Mouse (Mus musculus): ENCODE measurements around the gene Ugt1a8. TPM values are rescaled to one million over a fixed set of nuclear protein-coding genes. Genes with fewer than 3 reads are reported as not detected.

The Ugt1a8 gene
- polyA plus RNA-seq, 1 experiment from 2014 or later, result not detected

- no peaks in the 10 kb centered on the region for H3K27me3 ChIP-seq
- H3K9me3 ChIP-seq (replicated peaks), result peaks cover 45% of the 10 kb centered on the region; the same call in 1 of the 2 replicates
- H3K4me2 ChIP-seq, result no peak overlapping the region
- H3K4me1 ChIP-seq (replicated peaks), result no peaks in the 10 kb centered on the region
- no peak overlapping the region for H3K9ac ChIP-seq
- no peak for ATAC-seq (ENCODE audit: insufficient read depth)
- H3K27ac ChIP-seq (replicated peaks), result no peak overlapping the region
- H3K4me3 ChIP-seq (replicated peaks), result no peak overlapping the region
- H3K36me3 ChIP-seq (replicated peaks), result no peaks in the 10 kb centered on the region
- 49% methylated on average over 7 of the region's 7 CpGs for whole genome bisulfite sequencing (ENCODE audit: insufficient replicate concordance)
Observed at GRCm38 (mm10) chr1:88231803-88232499, 144.3 kb downstream of the Ugt1a8 start.

GRCm38 (mm10) chr1:88232664-88233380, 145.2 kb downstream of the Ugt1a8 start:
- WGBS (ENCODE audit: insufficient replicate concordance), result 43% methylated on average over 3 of the region's 3 CpGs
- no peak overlapping the region for H3K4me2 ChIP-seq
- H3K27ac ChIP-seq (replicated peaks), result no peak overlapping the region
- no peak for ATAC-seq (ENCODE audit: insufficient read depth)
- H3K27me3 ChIP-seq, result no peaks in the 10 kb centered on the region
- H3K36me3 ChIP-seq (replicated peaks), result no peaks in the 10 kb centered on the region
- H3K4me3 ChIP-seq (replicated peaks), result no peak overlapping the region
- no peak overlapping the region for H3K9ac ChIP-seq
- peaks cover 42% of the 10 kb centered on the region for H3K9me3 ChIP-seq (replicated peaks)
- no peaks in the 10 kb centered on the region for H3K4me1 ChIP-seq (replicated peaks)

- H3K4me1 ChIP-seq (replicated peaks), result no peaks in the 10 kb centered on the region
- 50% methylated on average over 14 of the region's 14 CpGs for WGBS (ENCODE audit: insufficient replicate concordance)
- H3K9me3 ChIP-seq (replicated peaks), result peaks cover 50% of the 10 kb centered on the region
- no peaks in the 10 kb centered on the region for H3K36me3 ChIP-seq (replicated peaks)
- H3K4me3 ChIP-seq (replicated peaks), result no peak overlapping the region
- H3K4me2 ChIP-seq, result no peak overlapping the region
- no peak overlapping the region for H3K9ac ChIP-seq
- H3K27ac ChIP-seq (replicated peaks), result no peak overlapping the region
- no peak for ATAC-seq (ENCODE audit: insufficient read depth)
- H3K27me3 ChIP-seq, result no peaks in the 10 kb centered on the region
Observed at GRCm38 (mm10) chr1:88233421-88234247, 146.0 kb downstream of the Ugt1a8 start.

DNA sequence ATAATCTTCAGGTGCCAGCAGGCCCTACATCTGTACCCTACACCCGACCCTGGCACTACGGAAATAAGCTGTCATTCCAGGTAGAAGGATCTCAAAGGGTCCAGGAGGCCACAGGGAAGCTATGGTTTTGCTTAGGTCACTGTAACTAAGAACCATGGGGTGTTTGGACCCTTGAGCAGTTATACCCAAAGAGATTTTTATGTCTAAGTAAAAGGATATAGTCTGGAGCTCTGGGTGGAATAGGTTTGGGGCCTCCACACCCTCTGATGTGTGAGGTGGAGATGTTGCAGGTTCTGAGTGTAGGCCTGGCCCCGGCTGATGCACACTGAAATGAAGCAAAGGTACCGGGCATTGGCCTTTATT, 146.6 kb downstream of the Ugt1a8 start:
- WGBS (ENCODE audit: insufficient replicate concordance), result 45% methylated on average over 4 of the region's 4 CpGs
- H3K4me2 ChIP-seq, result no peak overlapping the region

GRCm38 (mm10) chr1:88234646-88235045, 147.0 kb downstream of the Ugt1a8 start:
- Histone ChIP-seq H3K4me2 (no peak overlapping the region), H3K9me3 (replicated peaks) (peaks cover 51% of the 10 kb centered on the region), H3K27ac (replicated peaks) (no peak overlapping the region), H3K4me1 (replicated peaks) (no peaks in the 10 kb centered on the region), H3K4me3 (replicated peaks) (no peak overlapping the region), H3K27me3 (no peaks in the 10 kb centered on the region), H3K9ac (no peak overlapping the region), H3K36me3 (replicated peaks) (no peaks in the 10 kb centered on the region)
- ATAC-seq (ENCODE audit: insufficient read depth), result no peak
- 32% methylated on average over 5 of the region's 5 CpGs for WGBS (ENCODE audit: insufficient replicate concordance)

More for the DNA sequence above, 146.6 kb downstream of the Ugt1a8 start:
- Histone ChIP-seq H3K9me3 (replicated peaks) (peaks cover 54% of the 10 kb centered on the region), H3K27ac (replicated peaks) (no peak overlapping the region), H3K9ac (no peak overlapping the region), H3K36me3 (replicated peaks) (no peaks in the 10 kb centered on the region), H3K27me3 (no peaks in the 10 kb centered on the region), H3K4me3 (replicated peaks) (no peak overlapping the region), H3K4me1 (replicated peaks) (no peaks in the 10 kb centered on the region)
- ATAC-seq (ENCODE audit: insufficient read depth), result no peak

DNA sequence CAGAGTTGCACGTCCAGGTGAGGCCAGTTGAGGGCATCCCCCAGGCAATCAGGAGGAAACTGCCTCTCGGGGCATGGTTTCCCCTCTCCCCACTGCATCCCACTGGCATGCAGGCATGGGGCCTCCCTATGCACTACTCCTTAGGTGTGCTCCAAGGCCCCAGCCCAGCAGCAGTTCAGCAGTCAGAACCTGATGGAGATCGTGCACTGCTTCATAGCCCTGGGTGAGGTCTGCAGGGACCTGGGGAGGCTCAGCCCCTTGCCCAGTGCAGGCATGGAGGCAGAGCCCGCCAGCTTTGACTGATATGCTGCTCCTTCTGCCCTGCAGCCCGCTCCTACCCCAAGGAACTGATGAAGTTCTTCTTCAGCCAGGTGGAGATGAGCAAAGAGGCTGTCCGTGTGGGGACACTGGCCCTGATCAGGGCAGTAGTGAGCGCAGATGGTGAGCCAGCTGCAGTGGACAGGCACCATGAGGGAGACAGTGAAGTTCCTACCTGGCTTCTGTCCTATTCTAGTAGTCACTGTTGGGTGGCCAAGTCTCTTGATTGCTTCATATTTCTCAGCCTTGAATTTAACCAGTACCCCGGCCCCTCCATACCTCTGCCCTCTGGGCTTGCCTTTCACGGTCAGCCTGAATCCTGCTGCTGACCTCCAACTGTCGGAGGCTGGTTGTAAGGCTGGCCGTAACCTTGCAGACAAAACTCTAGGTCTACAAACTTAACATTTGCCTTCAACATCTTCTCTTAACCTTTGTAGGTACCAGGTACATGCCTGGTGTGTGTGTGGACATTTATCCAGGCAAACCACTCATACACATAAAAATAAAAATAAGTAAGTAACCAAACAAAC, 147.7 kb downstream of the Ugt1a8 start:
- H3K27me3 ChIP-seq, result no peaks in the 10 kb centered on the region
- WGBS (ENCODE audit: insufficient replicate concordance), result 47% methylated on average over 11 of the region's 11 CpGs
- no peak overlapping the region for H3K27ac ChIP-seq (replicated peaks)
- no peak for ATAC-seq (ENCODE audit: insufficient read depth)
- H3K4me1 ChIP-seq (replicated peaks), result no peaks in the 10 kb centered on the region
- no peak overlapping the region for H3K4me3 ChIP-seq (replicated peaks)
- H3K9me3 ChIP-seq (replicated peaks), result peaks cover 49% of the 10 kb centered on the region
- H3K36me3 ChIP-seq (replicated peaks), result no peaks in the 10 kb centered on the region
- no peak overlapping the region for H3K4me2 ChIP-seq
- no peak overlapping the region for H3K9ac ChIP-seq

- Histone ChIP-seq H3K4me1 (replicated peaks) (no peaks in the 10 kb centered on the region), H3K36me3 (replicated peaks) (no peaks in the 10 kb centered on the region), H3K4me3 (replicated peaks) (no peak overlapping the region), H3K27me3 (no peaks in the 10 kb centered on the region), H3K4me2 (no peak overlapping the region), H3K9me3 (replicated peaks) (peaks cover 54% of the 10 kb centered on the region), H3K27ac (replicated peaks) (no peak overlapping the region), H3K9ac (no peak overlapping the region)
- no peak for ATAC-seq (ENCODE audit: insufficient read depth)
- WGBS (ENCODE audit: insufficient replicate concordance), result 38% methylated on average over 4 of the region's 4 CpGs
Observed at GRCm38 (mm10) chr1:88235894-88236415, 148.3 kb downstream of the Ugt1a8 start.

- 59% methylated on average over 5 of the region's 5 CpGs for WGBS (ENCODE audit: insufficient replicate concordance)
- H3K4me2 ChIP-seq, result no peak overlapping the region
- no peak overlapping the region for H3K27ac ChIP-seq (replicated peaks)
- no peaks in the 10 kb centered on the region for H3K36me3 ChIP-seq (replicated peaks)
- no peaks in the 10 kb centered on the region for H3K4me1 ChIP-seq (replicated peaks)
- no peaks in the 10 kb centered on the region for H3K27me3 ChIP-seq
- no peak overlapping the region for H3K9ac ChIP-seq
- no peak overlapping the region for H3K4me3 ChIP-seq (replicated peaks)
- ATAC-seq (ENCODE audit: insufficient read depth), result no peak
- peaks cover 50% of the 10 kb centered on the region for H3K9me3 ChIP-seq (replicated peaks)
Observed at GRCm38 (mm10) chr1:88237311-88237710, 149.7 kb downstream of the Ugt1a8 start.

DNA sequence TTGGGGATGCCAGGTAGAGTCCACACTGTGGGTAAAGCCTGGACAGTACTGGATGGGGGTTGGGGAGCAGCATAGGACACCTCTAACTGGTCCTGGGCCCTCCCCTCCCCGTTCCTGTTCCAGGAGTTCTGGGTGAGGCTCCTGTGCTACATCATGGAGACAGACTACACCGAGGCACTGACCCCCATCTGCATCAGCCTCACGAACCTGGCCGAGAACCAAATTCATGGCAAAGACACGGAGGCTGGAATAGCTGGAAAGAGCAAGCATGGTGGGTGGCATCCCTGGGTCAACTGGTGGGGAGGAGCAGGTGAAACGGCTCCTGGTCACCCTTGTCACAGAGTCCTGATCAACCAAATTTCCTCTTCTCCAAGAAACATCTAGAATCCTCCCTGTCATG, 151.2 kb downstream of the Ugt1a8 start:
- Histone ChIP-seq H3K4me2 (no peak overlapping the region), H3K27me3 (no peaks in the 10 kb centered on the region), H3K27ac (replicated peaks) (no peak overlapping the region), H3K4me3 (replicated peaks) (no peak overlapping the region), H3K36me3 (replicated peaks) (no peaks in the 10 kb centered on the region), H3K9me3 (replicated peaks) (peaks cover 42% of the 10 kb centered on the region), H3K4me1 (replicated peaks) (no peaks in the 10 kb centered on the region), H3K9ac (no peak overlapping the region)
- 56% methylated on average over 6 of the region's 6 CpGs for WGBS (ENCODE audit: insufficient replicate concordance)
- no peak for ATAC-seq (ENCODE audit: insufficient read depth)

GRCm38 (mm10) chr1:88240072-88240471, 152.5 kb downstream of the Ugt1a8 start:
- H3K4me2 ChIP-seq, result no peak overlapping the region
- WGBS (ENCODE audit: insufficient replicate concordance), result 57% methylated on average over 5 of the region's 5 CpGs
- H3K36me3 ChIP-seq (replicated peaks), result no peaks in the 10 kb centered on the region
- ATAC-seq (ENCODE audit: insufficient read depth), result no peak
- peaks cover 49% of the 10 kb centered on the region for H3K9me3 ChIP-seq (replicated peaks)
- H3K4me3 ChIP-seq (replicated peaks), result no peak overlapping the region
- H3K27ac ChIP-seq (replicated peaks), result no peak overlapping the region
- H3K4me1 ChIP-seq (replicated peaks), result no peaks in the 10 kb centered on the region
- no peak overlapping the region for H3K9ac ChIP-seq
- no peaks in the 10 kb centered on the region for H3K27me3 ChIP-seq
